Comparison of ENCODE assay signal across 8 mouse cellular contexts in genomic region chr4:101349413-101349812, GRCm38 (mm10).
DNase-seq lines count a peak whose midpoint lies in the region; ATAC-seq lines count a peak whose summit lies in the region.
"Had no signal": no experiment of that assay in that cellular context is flagged by ENCODE, and none has a peak within 500 bp of the region (broad histone marks: within the 10 kb centered on the region; RNA-seq: fewer than 3 reads in every experiment).

No protein-coding gene starts in this region.

- no peaks in the 10 kb centered on the region for H3K27me3 ChIP-seq in kidney, embryonic 16.5 days (ENCODE audit: insufficient read depth, low read length)

- H3K9ac ChIP-seq in kidney, embryonic 16.5 days (replicated peaks; ENCODE audit: low read length) = no peak overlapping the region

- H3K4me2 ChIP-seq in kidney, embryonic 16.5 days (replicated peaks; ENCODE audit: low read depth, low read length) = no peak overlapping the region

- 23% methylated on average over 4 of the region's 4 CpGs for WGBS in kidney, embryonic 16.5 days

- no peak for ATAC-seq in kidney, embryonic 16.5 days (ENCODE audit: low FRiP score, low TSS enrichment)
- peak; percentile 96 for ATAC-seq in CD4-positive, CD25-positive, alpha-beta regulatory T cell, adult 4 months

- H3K27ac ChIP-seq in kidney, embryonic 16.5 days (ENCODE audit: low read length) = no peak overlapping the region
- H3K27ac ChIP-seq: macrophage had no signal

- peak; percentile 67 for DNase-seq in kidney, adult 8-10 months
- DNase-seq in Muller cell, postnatal 12 days (ENCODE audit: inconsistent ontology term) = peak; percentile 18
- peak; percentile 21 to 72 for DNase-seq in cerebellum, postnatal 36 days
- peak; percentile 45 to 57 for DNase-seq in layer of hippocampus, postnatal 10 days (ENCODE audit: low spot score in 2 of 2)
- peak; percentile 35 for DNase-seq in skeletal muscle tissue, adult 2 months (ENCODE audit: low read depth, low spot score)

- H3K4me1 ChIP-seq in kidney, embryonic 16.5 days (ENCODE audit: insufficient read depth, low read length) = peaks cover 7% of the 10 kb centered on the region; the same call in 1 of the 2 replicates

- no peak overlapping the region for H3K4me3 ChIP-seq in kidney, embryonic 16.5 days (ENCODE audit: low read length)

- H3K9me3 ChIP-seq in kidney, embryonic 16.5 days (ENCODE audit: low read length) = no peaks in the 10 kb centered on the region

- H3K36me3 ChIP-seq in kidney, embryonic 16.5 days (ENCODE audit: insufficient read depth, low read length) = peaks cover 6% of the 10 kb centered on the region; the same call in 1 of the 2 replicates
